Comparison of ENCODE assay signal across 11 mouse cellular contexts in genomic region chr11:83471766-83472165, GRCm38 (mm10). TPM values are rescaled to one million over a fixed set of nuclear protein-coding genes. Genes with fewer than 3 reads are reported as not detected.
DNase-seq lines count a peak whose midpoint lies in the region; ATAC-seq and TF ChIP-seq lines count a peak whose summit lies in the region.
"Had no signal": no experiment of that assay in that cellular context is flagged by ENCODE, and none has a peak within 500 bp of the region (broad histone marks: within the 10 kb centered on the region; RNA-seq: fewer than 3 reads in every experiment).

No protein-coding gene starts in this region.

- WGBS in kidney, embryonic 14.5 days, result 92% methylated on average over 2 of the region's 2 CpGs
- 67% methylated on average over 2 of the region's 2 CpGs for WGBS in embryonic facial prominence, embryonic 14.5 days
- 54% methylated on average over 2 of the region's 2 CpGs for WGBS in intestine, postnatal 0 days
- 95% methylated on average over 2 of the region's 2 CpGs for WGBS in cerebellum, adult 2 months

- DNase-seq in kidney, adult 18-20 months, result no peak
- DNase-seq in embryonic facial prominence, embryonic 14.5 days (ENCODE audit: low spot score), result no peak
- DNase-seq in neural tube, embryonic 10.5 days (ENCODE audit: extremely low spot score, low spot score), result peak; percentile 12
- DNase-seq in cerebellum, adult 2 months, result no peak
- no peak for DNase-seq in spleen, adult 12 weeks (ENCODE audit: low spot score)
- DNase-seq: cerebellum, adult 11-12 months; kidney, adult 8-10 months had no signal

- no peak for TF ChIP-seq CTCF in intestine, postnatal 0 days (IDR thresholded peaks at IDR 0.05; ENCODE audit: low read depth)
- no peak for TF ChIP-seq CTCF in cerebellum, adult 2 months (IDR thresholded peaks at IDR 0.05; ENCODE audit: borderline replicate concordance, insufficient read depth, low read depth, low read length)

- peaks cover 10% of the 10 kb centered on the region for H3K4me1 ChIP-seq in kidney, embryonic 14.5 days (ENCODE audit: control insufficient read depth, insufficient read depth, low read length)
- H3K4me1 ChIP-seq in embryonic facial prominence, embryonic 14.5 days (ENCODE audit: control insufficient read depth, insufficient read depth, low read length), result peaks cover 8% of the 10 kb centered on the region
- H3K4me1 ChIP-seq in intestine, postnatal 0 days (replicated peaks; ENCODE audit: control insufficient read depth, insufficient read depth, low read length), result 0 out of 2 replicates have a peak, but pooled peaks cover 4% of the 10 kb centered on the region
- H3K4me1 ChIP-seq in cerebellum, adult 2 months (ENCODE audit: control insufficient read depth, insufficient read depth, low read length), result peaks cover 7% of the 10 kb centered on the region

- H3K27ac ChIP-seq in kidney, embryonic 14.5 days (ENCODE audit: low read depth, low read length), result no peak overlapping the region
- H3K27ac ChIP-seq in embryonic facial prominence, embryonic 14.5 days (replicated peaks; ENCODE audit: low read depth, low read length), result no peak overlapping the region
- peak overlapping the region; percentile 97 for H3K27ac ChIP-seq in intestine, postnatal 0 days (ENCODE audit: low read depth, low read length)
- no peak overlapping the region for H3K27ac ChIP-seq in cerebellum, adult 2 months (ENCODE audit: insufficient read depth, low read length)

- no peak overlapping the region for H3K4me3 ChIP-seq in kidney, embryonic 14.5 days (ENCODE audit: low read length)
- peak overlapping the region; percentile 97 for H3K4me3 ChIP-seq in embryonic facial prominence, embryonic 14.5 days (ENCODE audit: low read depth, low read length)
- H3K4me3 ChIP-seq in intestine, postnatal 0 days (ENCODE audit: low read depth, low read length), result peak overlapping the region; percentile 78
- no peak overlapping the region for H3K4me3 ChIP-seq in cerebellum, adult 2 months (replicated peaks; ENCODE audit: insufficient read depth, low read depth, low read length)

- no peak; the same call in 1 of the 2 replicates for ATAC-seq in kidney, embryonic 14.5 days (ENCODE audit: low FRiP score, low TSS enrichment)
- ATAC-seq in embryonic facial prominence, embryonic 14.5 days (ENCODE audit: low read depth), result no peak
- peak; percentile 28; the same call in 1 of the 2 replicates for ATAC-seq in intestine, postnatal 0 days
- no peak for ATAC-seq in megakaryocyte-erythroid progenitor cell, adult 5-6 weeks (replicated peaks; ENCODE audit: low FRiP score, low TSS enrichment, poor library complexity, severe bottlenecking)

- TF ChIP-seq POLR2A in cerebellum, adult 2 months (IDR thresholded peaks at IDR 0.05; ENCODE audit: borderline replicate concordance, insufficient read depth, low read length), result no peak

- H3K36me3 ChIP-seq in kidney, embryonic 14.5 days (ENCODE audit: control insufficient read depth, insufficient read depth, low read length), result peaks cover 3% of the 10 kb centered on the region; the same call in 1 of the 2 replicates
- H3K36me3 ChIP-seq in embryonic facial prominence, embryonic 14.5 days (ENCODE audit: control insufficient read depth, insufficient read depth, low read length), result peaks cover 6% of the 10 kb centered on the region
- no peaks in the 10 kb centered on the region for H3K36me3 ChIP-seq in intestine, postnatal 0 days (ENCODE audit: control insufficient read depth, insufficient read depth)

- no peaks in the 10 kb centered on the region for H3K9me3 ChIP-seq in kidney, embryonic 14.5 days (ENCODE audit: control insufficient read depth, low read length)
- no peaks in the 10 kb centered on the region for H3K9me3 ChIP-seq in embryonic facial prominence, embryonic 14.5 days (ENCODE audit: control insufficient read depth, low read length)
- no peaks in the 10 kb centered on the region for H3K9me3 ChIP-seq in intestine, postnatal 0 days (ENCODE audit: control insufficient read depth)

- 0 out of 2 replicates have a peak overlapping the region, but pooled peaks have one; percentile 70 for H3K9ac ChIP-seq in kidney, embryonic 14.5 days (ENCODE audit: low read depth, low read length)
- peak overlapping the region; percentile 92; the same call in 1 of the 2 replicates for H3K9ac ChIP-seq in embryonic facial prominence, embryonic 14.5 days (ENCODE audit: low read depth, low read length)
- peak overlapping the region; percentile 73; the same call in 1 of the 2 replicates for H3K9ac ChIP-seq in intestine, postnatal 0 days (ENCODE audit: low read depth, low read length)

- no peak overlapping the region; the same call in 1 of the 2 replicates for H3K4me2 ChIP-seq in kidney, embryonic 14.5 days (replicated peaks; ENCODE audit: low read depth, low read length)
- peak overlapping the region; percentile 56 for H3K4me2 ChIP-seq in embryonic facial prominence, embryonic 14.5 days (ENCODE audit: low read depth, low read length)
- H3K4me2 ChIP-seq in intestine, postnatal 0 days (replicated peaks; ENCODE audit: low read depth), result peak overlapping the region; percentile 82

- H3K27me3 ChIP-seq in kidney, embryonic 14.5 days (ENCODE audit: control insufficient read depth, insufficient read depth, low read length), result no peaks in the 10 kb centered on the region
- H3K27me3 ChIP-seq in embryonic facial prominence, embryonic 14.5 days (replicated peaks; ENCODE audit: control insufficient read depth, insufficient read depth, low read length), result no peaks in the 10 kb centered on the region
- no peaks in the 10 kb centered on the region for H3K27me3 ChIP-seq in intestine, postnatal 0 days (replicated peaks; ENCODE audit: control insufficient read depth, insufficient read depth, low read length)
- H3K27me3 ChIP-seq in cerebellum, adult 2 months (ENCODE audit: control insufficient read depth, insufficient read depth, low read length), result no peaks in the 10 kb centered on the region

RNA-seq across cellular contexts. Expression of gene Taf15, which starts 1.1 kb away (rescaled TPM):
- polyA plus RNA-seq in kidney, embryonic 14.5 days (2014; fragmentation: Nextera tagmentation; extraction: Ambion mirVana), result 20.3 and 28.1 TPM in 2 replicates
- 7.6 and 9.4 TPM in 2 replicates for polyA plus RNA-seq in embryonic facial prominence, embryonic 14.5 days (2014; fragmentation: Nextera tagmentation; extraction: Ambion mirVana)
- 5.4 and 7.3 TPM in 2 replicates for polyA plus RNA-seq in intestine, postnatal 0 days (2015; fragmentation: Nextera tagmentation; extraction: Ambion mirVana)
- total RNA-seq in megakaryocyte-erythroid progenitor cell, adult 5-6 weeks (2014; fragmentation: Nextera tagmentation), result 60.9 and 72.5 TPM in 2 replicates
- 24.0 and 32.8 TPM in 2 replicates for total RNA-seq in megakaryocyte-erythroid progenitor cell, adult 5-6 weeks (2017)
- 60.0 and 60.1 TPM in 2 replicates for polyA plus RNA-seq in cerebellum, adult 2 months (2012; rRNA removed)

RNA-seq across cellular contexts. Expression of gene Mmp28, which starts 8.9 kb away (rescaled TPM):
- polyA plus RNA-seq in kidney, embryonic 14.5 days (2014; fragmentation: Nextera tagmentation; extraction: Ambion mirVana), result 0.55 and 1.1 TPM in 2 replicates
- polyA plus RNA-seq in embryonic facial prominence, embryonic 14.5 days (2014; fragmentation: Nextera tagmentation; extraction: Ambion mirVana), result 4.3 and 4.7 TPM in 2 replicates
- polyA plus RNA-seq in intestine, postnatal 0 days (2015; fragmentation: Nextera tagmentation; extraction: Ambion mirVana), result 1.6 and 2.1 TPM in 2 replicates
- total RNA-seq in megakaryocyte-erythroid progenitor cell, adult 5-6 weeks (2014; fragmentation: Nextera tagmentation), result 0.37 TPM in 1 of 2 replicates, not detected in the other
- 0.19 and 0.42 TPM in 2 replicates for total RNA-seq in megakaryocyte-erythroid progenitor cell, adult 5-6 weeks (2017)
- 4.3 and 4.8 TPM in 2 replicates for polyA plus RNA-seq in cerebellum, adult 2 months (2012; rRNA removed)

RNA-seq across cellular contexts. Expression of gene 1700020L24Rik, which starts 34.3 kb away (rescaled TPM):
- 0.44 TPM in 1 of 2 replicates, not detected in the other for polyA plus RNA-seq in kidney, embryonic 14.5 days (2014; fragmentation: Nextera tagmentation; extraction: Ambion mirVana)
- polyA plus RNA-seq in embryonic facial prominence, embryonic 14.5 days (2014; fragmentation: Nextera tagmentation; extraction: Ambion mirVana), result 0.54 and 0.77 TPM in 2 replicates
- polyA plus RNA-seq in intestine, postnatal 0 days (2015; fragmentation: Nextera tagmentation; extraction: Ambion mirVana), result 0.76 and 1.5 TPM in 2 replicates
- 2.6 TPM in 1 of 2 replicates, not detected in the other for total RNA-seq in megakaryocyte-erythroid progenitor cell, adult 5-6 weeks (2014; fragmentation: Nextera tagmentation)
- not detected in 2 replicates for total RNA-seq in megakaryocyte-erythroid progenitor cell, adult 5-6 weeks (2017)
- 1.5 and 3.1 TPM in 2 replicates for polyA plus RNA-seq in cerebellum, adult 2 months (2012; rRNA removed)

RNA-seq across cellular contexts. Expression of gene Gas2l2, which starts 42.5 kb away (rescaled TPM):
- polyA plus RNA-seq in kidney, embryonic 14.5 days (2014; fragmentation: Nextera tagmentation; extraction: Ambion mirVana), result not detected in 2 replicates
- polyA plus RNA-seq in embryonic facial prominence, embryonic 14.5 days (2014; fragmentation: Nextera tagmentation; extraction: Ambion mirVana), result 0.08 and 0.38 TPM in 2 replicates
- polyA plus RNA-seq in intestine, postnatal 0 days (2015; fragmentation: Nextera tagmentation; extraction: Ambion mirVana), result 0.51 and 0.65 TPM in 2 replicates
- total RNA-seq in megakaryocyte-erythroid progenitor cell, adult 5-6 weeks (2014; fragmentation: Nextera tagmentation), result not detected in 2 replicates
- total RNA-seq in megakaryocyte-erythroid progenitor cell, adult 5-6 weeks (2017), result not detected in 2 replicates
- polyA plus RNA-seq in cerebellum, adult 2 months (2012; rRNA removed), result 0.16 and 0.22 TPM in 2 replicates

RNA-seq across cellular contexts. Expression of gene Heatr9, which starts 50.2 kb away (rescaled TPM):
- polyA plus RNA-seq in kidney, embryonic 14.5 days (2014; fragmentation: Nextera tagmentation; extraction: Ambion mirVana), result not detected in 2 replicates
- not detected in 2 replicates for polyA plus RNA-seq in embryonic facial prominence, embryonic 14.5 days (2014; fragmentation: Nextera tagmentation; extraction: Ambion mirVana)
- polyA plus RNA-seq in intestine, postnatal 0 days (2015; fragmentation: Nextera tagmentation; extraction: Ambion mirVana), result not detected in 2 replicates
- not detected in 2 replicates for total RNA-seq in megakaryocyte-erythroid progenitor cell, adult 5-6 weeks (2014; fragmentation: Nextera tagmentation)
- total RNA-seq in megakaryocyte-erythroid progenitor cell, adult 5-6 weeks (2017), result not detected in 2 replicates
- polyA plus RNA-seq in cerebellum, adult 2 months (2012; rRNA removed), result not detected in 2 replicates
- polyA plus RNA-seq: neural tube, embryonic 11.5 days had no signal

Comparison
In these comparisons a context has a peak if more than half of its experiments do, and no peak if none do; other contexts are left out.
1. H3K4me3 ChIP-seq: peak in embryonic facial prominence, embryonic 14.5 days (single experiment) and intestine, postnatal 0 days (single experiment); none in kidney, embryonic 14.5 days (single experiment) and cerebellum, adult 2 months (single experiment).
2. Peak in every context shown above with its lines, with median percentiles within 50 percentile points of each other: H3K9ac ChIP-seq.